Mouse (Mus musculus) testis, postnatal 10 days (tissue): Measurements from ENCODE around the gene S100pbp.

Experiments
- DNase-seq: peaks from one replicate; pipeline ENCODE4 v3.0.0; 2021; ENCODE audit warnings: low spot score

The S100pbp gene

DNA sequence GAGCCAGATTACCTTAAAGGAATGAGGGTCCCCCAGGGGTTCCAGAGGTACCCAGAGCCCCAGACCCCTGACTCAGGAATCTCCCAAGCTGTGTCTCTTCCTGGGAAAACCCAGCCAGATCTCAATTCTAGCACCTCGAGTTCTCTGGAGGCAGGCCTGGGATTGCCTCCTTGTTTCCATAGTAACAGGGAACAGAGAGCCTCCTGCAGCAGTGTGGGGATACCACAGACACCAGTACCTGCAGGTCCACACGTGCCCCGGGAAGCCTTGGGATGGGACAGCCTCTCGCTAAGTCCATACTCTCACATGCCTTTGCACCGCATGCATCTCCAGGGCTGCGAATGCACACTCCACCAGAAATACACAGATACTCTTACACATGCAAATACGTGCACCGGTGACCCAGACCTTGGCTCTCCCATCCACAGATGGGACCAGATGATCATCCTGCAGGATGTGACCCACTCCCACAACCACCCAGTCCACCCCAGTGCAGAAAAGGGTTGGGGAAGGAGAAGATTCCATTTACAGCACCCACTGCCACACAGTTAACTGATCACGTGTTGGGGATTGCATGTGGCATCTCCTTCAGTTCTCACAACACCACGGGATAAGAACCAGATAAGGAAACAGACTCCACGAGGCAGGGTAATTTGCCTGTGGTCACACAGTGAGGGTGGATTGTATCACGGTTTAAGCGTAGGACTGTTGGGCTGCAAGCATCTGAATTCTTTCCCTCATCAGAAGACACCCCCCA lies 60.8 kb downstream of the S100pbp start:
- DNase-seq: no peak

DNA sequence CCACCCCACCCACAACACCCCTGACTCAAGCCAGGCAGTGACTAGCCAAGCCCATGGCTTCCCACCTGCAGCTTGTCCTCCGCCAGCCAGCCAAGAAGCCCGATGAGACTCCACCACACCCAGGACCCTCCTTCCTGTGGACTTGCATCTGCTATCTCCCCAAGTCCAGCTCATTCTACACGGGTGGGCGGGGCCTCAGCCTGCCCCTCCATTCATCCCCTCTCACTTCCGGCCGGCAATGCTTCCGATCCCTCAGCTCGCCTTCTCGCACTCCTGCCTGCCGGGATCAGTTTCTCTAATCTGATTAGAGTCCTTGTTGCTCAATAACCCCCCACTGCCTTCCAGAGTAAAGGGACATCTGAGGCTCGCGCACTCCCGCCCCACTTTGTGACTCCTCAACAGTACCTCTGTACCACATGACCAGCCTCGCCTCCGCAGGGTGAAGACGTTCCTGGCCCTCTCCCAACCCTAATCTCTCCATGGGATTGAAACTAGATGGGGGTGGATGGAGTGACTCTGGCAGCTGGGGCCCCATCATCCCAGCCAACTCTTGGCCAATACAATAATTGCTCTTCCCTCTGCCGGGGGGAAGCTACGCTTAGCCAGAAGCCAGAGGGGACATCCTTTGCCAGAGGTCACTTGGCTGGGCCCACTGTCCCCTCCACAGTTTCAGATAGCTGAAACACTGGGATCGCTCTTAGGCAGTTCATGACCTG lies 63.6 kb downstream of the S100pbp start:
- DNase-seq: peak; percentile 66

DNA sequence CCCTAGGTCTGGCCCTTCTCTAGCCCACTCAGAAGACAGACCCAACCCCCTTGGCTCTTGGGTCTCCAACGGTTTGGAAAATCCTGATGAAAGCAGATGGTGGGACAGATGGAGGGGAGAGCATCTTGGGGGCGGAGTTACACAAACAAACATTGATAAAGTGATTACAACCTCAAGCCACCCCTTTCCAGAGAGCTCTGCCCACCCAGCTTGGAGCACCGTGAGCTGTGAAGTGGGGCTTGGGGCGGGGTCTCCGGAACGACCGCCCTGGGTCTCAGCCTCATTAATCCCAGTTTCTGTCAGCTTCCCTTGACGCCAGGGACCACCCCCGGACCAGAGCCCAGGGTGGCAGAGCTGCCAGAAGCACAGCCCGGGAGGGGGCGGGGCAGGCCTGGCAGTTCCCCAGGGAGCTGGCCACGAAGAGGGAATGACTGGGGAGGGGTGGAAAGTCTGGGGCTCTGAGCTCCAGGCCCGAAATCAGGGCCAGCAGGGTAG lies 64.8 kb downstream of the S100pbp start:
- DNase-seq: peak; percentile 61

DNA sequence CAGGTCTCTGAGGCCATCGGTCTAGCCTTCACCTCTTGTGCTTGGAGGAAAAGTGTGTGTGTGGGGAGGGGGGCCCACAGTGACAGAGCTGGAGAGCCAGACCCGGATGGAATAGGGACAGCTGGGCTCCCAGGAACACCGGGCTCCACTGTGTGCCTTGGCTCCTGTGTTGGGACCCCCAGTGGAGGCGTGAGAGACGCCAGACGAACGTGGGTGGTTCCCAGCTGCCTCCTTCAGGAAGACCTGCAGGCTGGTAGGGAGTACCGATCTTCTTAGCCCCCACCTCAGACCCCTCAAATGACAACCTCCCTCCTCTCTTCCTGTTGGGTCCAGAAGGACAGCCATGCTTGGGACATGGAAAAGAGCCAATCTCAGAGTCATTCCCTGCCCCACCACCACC lies 66.8 kb downstream of the S100pbp start:
- no peak for DNase-seq

DNA sequence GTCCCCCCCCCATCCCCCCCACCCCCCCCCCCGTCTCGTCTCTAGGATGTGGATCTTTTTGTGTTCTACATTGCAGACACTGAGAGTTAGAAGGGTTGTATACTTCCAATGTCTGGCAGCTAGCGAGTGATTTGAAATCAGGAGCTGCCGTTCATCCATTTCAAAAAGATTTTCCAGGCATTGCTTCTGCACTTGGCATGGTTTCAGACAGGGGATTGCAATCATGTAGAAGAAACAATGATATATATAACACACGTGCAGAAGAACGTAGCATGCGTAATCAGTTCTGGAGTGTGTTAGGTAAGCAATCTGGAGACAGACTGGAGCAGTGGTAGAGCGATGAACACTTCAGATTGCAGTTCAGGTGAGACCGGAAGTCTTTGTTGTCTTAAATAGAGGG lies 67.4 kb downstream of the S100pbp start:
- no peak for DNase-seq

DNA sequence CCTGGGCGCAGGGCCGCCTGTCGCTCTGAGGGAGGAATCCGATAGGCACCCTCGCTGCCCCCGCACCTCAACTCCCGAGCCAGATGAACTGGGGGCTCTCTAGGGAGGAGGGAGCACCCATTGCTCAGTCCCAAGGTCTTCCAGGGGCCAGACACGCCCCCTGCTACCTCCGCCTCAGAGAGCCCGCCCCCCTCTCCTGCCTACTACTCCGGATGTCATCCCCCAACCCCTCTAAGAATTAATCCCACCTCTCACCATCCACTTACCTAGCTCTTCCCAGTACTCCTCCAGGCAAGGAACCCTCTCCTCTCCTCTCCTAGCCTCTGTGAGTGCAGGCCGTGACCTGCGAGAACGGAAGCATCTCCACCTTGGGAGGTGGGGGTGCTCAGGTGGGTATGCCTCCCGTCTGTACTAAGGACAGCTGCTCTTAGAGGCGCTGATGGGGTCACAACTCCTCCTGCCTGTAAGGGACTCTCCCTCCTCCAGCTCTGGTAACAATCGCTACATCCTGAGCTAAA lies 67.9 kb downstream of the S100pbp start, which contains the start of gene Hpca:
TSS of gene Hpca (minus strand) at position 468 of the 518 bp plus-strand sequence.
- no peak for DNase-seq

DNA sequence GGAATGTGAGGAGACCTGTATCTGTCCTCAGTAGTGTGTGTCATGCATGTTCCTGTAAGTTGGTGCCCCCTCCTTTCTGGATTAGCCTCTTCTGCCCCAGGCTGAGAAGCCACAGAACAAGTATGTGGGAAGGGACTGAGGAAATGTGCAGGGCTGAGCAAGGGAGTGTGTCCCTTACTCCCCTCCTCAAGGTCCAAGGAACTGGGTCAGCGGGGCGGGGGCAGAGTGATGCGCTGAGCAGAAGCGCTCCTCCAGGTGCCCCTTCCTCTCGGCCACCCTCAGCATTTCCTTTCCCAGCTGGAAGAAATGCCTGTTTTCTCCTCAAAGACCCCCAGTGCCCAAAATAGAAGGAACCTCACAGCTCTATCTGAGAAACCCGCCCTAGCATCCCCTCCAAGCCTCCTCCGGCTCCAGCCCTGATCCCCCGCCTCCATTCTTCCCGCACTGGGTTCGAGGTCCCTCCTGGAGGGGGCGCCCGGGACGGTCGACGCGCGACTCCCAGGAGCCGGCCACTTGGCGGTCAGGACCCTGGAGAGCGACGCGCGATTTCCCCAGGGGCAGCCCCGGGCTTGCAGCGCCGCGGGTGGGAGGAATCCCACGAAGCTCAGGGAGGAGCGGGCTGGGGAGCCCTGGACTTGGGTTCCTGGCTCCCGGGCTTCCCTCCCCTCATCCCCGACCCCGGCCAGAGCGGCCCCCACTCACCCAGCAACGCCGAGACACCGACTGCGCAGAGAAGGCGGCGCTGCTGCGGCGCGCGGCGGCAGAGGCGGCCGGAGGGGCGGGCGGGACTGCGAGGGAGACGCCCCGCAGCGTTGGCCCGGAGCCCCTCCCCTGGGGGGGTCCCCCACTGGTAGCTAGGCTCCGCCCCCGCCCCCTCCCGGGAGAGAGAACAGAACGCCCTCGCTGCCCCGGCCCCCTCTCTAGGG lies 68.7 kb downstream of the S100pbp start:
- DNase-seq: peak; percentile 89

DNA sequence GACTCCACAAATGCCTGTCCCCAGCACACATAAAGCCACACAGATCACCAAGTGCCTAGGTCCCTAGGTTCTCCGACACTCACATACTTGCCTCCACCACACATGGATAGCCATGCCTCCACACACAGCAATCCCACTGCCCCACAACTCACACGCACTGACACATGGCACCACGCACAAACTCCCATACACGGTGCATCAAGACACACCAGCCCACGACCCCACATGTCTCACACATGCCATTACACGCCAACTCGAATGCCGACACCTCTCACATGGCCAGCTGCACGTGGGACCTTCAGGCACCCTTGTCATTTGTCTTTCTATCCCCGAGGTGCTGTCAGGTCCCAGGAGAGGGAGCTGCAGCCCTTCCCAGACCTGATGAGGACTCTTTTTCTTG lies 69.8 kb downstream of the S100pbp start:
- DNase-seq: no peak

DNA sequence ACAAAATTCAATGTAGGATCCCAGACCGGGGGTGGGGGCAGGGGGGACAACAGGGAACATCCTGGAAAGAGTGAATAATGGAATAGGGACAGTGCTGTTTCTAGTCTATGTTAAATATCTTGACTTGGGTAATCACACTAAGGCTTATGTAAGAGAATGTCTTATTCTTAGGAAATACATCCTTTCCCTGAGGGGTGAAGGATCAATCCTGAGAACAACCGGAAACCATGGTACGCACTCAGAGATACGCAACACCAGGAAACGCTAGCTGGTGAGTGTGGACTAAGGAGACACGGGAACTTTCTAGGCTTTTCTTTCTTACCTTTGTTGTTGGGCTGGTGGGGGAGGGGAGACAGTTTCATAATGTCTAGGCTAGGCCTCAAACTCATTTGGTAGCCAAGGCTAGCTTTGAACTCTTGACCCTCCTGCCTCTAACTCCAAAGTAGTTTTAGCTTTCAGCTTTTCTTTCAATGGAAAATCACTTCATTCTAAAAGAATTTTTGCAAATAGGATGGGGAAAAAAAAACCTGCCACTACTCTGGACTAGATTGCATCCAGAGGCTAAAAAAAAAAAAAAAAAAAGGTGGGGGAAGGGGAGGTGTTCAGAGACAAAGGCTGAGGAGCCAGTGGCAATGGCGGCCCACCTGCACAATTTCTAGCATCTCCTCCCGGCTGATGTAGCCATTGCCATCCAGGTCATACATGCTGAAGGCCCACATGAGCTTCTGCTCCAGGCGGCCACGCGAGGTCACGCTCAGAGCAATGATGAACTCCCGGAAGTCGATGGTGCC lies 71.6 kb downstream of the S100pbp start:
- DNase-seq: no peak

DNA sequence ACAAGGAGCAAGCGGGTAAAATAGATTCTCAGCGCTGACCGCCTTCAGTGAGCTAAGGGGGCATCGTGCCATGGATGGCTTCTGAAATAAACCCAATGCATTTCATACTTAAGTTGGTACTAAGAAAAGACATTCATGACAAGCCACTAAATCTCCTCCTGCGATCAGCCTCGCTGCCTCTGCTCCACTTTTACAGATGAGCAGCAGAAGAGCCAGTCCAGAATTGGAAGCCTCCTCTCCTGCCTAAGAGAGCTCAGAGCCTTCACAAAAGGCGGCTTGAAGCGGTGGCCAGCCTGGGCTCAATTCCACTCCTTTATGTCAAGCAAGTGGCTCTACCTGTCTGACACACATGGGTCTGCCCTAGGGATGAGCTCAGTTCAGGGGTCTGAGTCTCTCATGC lies 72.8 kb downstream of the S100pbp start:
- no peak for DNase-seq

DNA sequence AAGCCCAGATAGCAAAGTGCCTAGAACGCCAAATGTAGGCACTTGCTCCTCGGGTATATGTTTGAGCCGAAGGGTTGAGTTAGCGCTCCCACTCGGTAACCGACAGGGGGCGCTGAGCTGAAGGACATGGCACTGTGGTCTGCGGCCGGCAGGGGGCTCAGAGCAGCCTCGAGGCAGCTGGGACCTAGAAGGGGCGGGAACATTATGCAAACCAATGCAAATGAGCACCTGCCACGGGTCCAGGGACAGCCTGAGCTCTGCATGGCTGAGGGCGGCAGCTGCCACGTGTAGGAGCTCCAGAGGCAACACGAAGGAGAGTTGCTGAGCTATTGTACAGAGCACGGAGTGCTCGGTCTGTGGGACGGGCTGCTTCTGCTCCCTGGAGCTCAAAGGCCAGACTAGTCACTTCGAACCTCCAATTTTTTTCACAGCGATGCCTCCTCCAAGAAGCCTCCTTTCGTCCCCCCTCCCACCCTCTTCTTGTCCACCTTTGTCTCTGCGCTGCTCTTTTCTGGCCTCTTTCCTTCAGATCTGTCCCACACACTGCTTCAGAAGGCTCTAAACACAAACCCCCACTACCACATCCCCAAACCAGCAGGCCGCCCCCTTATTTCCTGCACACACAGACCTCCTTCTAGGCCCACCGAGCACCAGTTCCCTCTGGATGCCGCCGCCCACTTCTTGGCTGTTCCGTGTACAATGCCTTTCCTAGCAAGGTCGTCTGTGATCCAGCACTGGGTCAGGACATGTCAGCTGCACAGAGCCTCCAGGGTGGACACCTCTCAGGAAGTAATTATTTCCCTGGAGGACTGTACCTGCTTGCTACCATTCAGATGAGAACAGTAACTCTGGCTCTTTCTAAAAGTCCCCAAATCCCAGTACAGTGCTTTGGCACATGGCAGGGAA lies 76.2 kb downstream of the S100pbp start:
- peak; percentile 88 for DNase-seq

DNA sequence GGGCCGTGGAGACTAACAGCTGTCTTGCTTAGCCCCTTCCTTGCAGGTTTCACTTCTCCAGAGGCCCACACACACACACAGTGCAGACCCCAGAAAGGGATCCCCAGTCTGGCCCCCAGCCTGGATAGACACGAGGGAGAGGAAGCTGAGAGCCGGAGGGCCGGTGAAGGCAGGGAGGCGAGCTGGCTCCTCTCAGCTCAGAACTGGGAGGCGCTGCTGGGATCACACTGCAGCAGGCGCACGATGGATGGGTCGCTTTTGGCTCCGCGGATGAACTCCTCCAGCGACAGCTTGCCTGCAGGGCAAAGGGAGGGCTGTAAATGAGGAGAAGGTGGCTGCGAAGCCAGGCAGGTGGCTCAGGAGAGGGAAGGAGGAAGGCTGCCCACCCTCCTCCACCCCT lies 77.3 kb downstream of the S100pbp start:
- peak; percentile 45 for DNase-seq

DNA sequence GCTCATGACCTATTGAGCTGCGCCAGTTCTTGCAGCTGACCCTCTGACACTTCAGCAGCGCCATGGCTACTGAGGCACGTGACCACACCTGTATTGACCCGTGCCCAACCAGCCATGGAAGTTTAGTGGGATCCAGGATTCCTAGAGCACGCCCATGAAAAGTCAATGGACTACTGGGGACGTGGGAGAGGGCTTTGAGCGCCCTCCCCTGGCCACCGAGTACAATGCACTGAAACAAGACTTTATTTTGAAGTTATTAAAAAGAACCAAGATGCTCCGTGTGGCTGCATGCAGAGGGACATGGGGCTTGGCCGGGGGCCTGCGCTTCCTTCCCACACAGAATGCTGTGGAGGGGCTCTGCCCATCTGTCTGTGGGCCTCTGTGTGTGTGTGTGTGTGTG lies 78.2 kb downstream of the S100pbp start:
- peak; percentile 48 for DNase-seq

DNA sequence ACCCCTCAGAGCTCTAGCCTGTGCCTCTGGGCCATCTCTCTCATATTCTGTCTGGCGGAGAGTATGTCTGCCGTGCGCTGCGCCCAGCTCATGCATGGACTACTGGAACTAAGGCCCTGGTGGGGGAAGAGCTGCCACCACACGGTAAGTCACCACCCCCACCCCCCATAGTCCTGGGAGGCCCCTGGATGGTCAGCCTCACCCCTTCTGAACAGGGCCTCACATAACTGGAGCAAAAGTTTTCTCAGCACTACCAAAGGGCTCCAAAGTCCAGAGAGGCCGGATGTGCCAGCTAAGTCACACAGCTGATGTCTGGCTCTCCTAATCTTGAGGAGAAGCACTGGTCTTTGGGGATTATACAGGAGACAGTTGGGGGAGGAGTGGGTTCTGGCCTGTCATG lies 78.7 kb downstream of the S100pbp start:
- DNase-seq: no peak

DNA sequence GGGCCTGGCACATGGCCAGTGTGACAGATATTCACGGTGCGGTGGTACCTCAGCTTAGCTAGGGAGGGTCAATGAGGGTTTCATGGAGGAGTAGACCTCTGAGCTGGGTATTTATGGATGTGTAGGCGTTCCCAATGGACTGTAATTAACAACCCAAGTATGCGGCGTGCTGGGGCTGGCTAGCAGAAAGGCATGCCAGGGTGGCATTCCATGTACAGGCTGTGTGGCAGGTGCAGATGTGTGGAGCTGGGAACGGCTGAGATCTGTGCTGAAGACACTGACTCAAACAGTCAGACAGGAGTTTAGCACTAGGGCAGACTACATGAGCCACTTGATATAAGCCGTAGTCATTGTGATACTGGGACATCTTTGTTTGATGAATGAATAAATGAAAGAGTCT lies 80.9 kb downstream of the S100pbp start:
- no peak for DNase-seq

DNA sequence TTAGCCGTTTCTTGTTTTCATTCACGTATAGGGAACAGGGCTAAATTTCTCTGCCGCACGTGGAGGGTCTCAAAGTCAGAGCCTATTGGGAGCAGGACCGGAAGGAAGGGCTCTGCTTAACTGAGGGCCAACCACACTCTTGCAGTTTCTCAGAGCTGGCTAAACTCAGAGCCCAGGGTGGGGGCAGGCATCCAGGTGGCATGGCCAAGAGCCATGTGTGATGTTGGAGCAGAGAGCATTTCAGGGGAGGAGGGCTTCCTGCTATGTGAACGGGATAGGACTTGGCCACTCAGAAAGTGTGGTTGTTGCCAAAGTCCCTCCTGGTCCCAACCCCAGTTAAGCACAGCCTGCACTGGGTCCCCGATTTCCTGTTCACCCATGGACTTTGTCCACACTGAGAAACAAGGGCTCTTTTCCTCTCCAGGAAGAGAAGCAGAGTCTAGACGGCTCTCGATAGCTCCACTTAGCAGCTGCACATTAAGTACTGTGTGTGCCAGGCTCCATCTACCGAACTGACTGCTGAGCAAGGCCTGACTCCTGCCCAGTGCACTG lies 82.1 kb downstream of the S100pbp start:
- DNase-seq: no peak

DNA sequence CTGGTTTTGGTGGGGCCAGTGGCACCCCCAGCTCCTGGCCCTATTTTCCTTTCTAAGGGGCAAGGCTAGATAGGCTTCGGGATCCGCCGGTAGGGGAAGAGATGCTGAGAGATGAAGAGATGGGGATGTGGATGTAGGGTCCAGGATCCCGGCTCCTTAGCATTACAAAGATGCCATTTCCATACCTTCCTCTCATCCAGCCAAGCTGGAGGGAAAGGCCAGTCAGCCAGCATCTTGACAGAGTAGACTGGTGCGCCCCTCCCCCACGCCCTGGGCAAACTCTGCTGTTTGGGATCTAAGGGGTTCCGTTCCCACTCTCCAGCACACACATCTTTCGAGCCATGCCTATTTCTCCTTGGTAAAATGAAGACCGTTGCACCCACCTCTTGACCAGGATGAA lies 83.5 kb downstream of the S100pbp start:
- no peak for DNase-seq

DNA sequence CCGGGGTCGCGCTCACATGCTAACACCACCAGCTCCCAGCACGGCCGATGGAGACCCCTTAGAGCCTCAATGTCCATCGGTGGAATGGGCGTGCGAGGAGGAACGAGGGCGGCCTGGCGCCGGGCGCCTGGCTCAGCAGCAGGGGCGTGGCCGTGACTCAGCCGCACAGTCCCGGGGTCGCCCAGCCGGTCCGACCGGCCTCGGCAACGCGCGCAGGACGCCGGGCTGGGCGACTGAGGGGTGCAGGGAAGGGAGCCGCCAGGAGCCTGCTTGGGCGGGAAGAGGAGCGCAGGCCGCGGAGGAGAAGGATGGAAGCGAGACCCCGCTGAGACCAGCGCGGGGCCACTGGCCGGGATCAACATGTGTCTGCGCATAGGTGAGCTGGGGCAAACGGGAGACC lies 84.2 kb downstream of the S100pbp start, which contains the start of gene Tmem54:
TSS of gene Tmem54 (plus strand) at position 193 of the 400 bp plus-strand sequence.
- no peak for DNase-seq

DNA sequence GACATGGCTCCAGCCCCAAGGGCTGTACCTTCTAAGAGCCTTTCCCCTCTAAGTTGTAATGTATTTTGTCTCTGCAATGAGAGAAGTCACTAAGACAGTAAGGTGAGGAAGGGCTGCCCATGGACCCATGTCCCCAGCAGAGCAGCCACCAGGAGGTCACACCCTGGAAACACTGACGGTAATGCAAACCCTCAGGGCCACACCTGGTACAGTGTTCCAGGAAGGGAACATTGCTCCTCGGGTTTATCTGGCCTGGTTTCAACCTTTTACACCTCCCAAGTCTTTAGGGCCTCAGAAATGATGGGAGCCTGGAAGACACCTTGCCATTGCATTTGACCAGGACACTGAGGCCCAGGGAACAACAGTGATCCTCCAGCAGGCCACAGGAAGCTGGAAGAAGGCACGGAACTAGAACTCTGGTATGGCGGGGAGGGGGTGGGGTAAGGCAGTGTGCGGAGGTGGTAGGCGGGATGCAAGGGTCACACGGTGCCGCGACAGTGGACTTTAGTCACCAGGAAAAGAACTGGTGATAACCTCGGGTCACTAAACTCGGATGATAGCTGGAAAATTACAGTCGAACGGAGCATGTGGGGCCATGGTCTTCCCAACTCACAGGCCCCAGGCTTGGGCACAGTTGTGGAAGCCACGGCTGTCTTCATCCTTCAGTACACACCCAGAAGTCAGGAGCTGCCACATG lies 87.2 kb downstream of the S100pbp start:
- no peak for DNase-seq
